Mouse (Mus musculus) cerebellum, adult 11 months (tissue): ENCODE measurements at regions not wholly inside any gene's neighbourhood (a gene's known extent, or its start where the extent isn't known, plus 50 kb on each side); places are given as distances from the start of the nearest gene placed in this dataset.
A peak's percentile ranks its signal among the peaks of the same experiment; 100 is the strongest.
"Not testable (repeated sequence)": the region's sequence is repeated elsewhere in the genome, so short reads cannot be mapped to it uniquely, and the experiment has no call there.

Experiments
- DNase-seq: peaks from one replicate; pipeline ENCODE4 v3.0.0; 2022

GRCm38 (mm10) chr16:29746245-29746644 lies 167.1 kb downstream of the Opa1 start:
- no peak for DNase-seq

- DNase-seq: no peak
Observed at GRCm38 (mm10) chr16:29749167-29749566, 170.0 kb downstream of the Opa1 start.

GRCm38 (mm10) chr16:29754579-29755199 lies 175.6 kb downstream of the Opa1 start:
- DNase-seq: no peak

- DNase-seq: no peak
Observed at GRCm38 (mm10) chr16:29758246-29758645, 179.1 kb downstream of the Opa1 start.

GRCm38 (mm10) chr16:29759416-29759815 lies 180.3 kb downstream of the Opa1 start:
- DNase-seq: no peak

GRCm38 (mm10) chr16:29760627-29761026 lies 181.5 kb downstream of the Opa1 start:
- DNase-seq: no peak

- DNase-seq: no peak
Observed at GRCm38 (mm10) chr16:29761779-29762277, 182.7 kb downstream of the Opa1 start.

- no peak for DNase-seq
Observed at GRCm38 (mm10) chr16:29764376-29764775, 185.2 kb downstream of the Opa1 start.

GRCm38 (mm10) chr16:29765801-29766200 lies 186.7 kb downstream of the Opa1 start:
- DNase-seq: not testable (repeated sequence)

- no peak for DNase-seq
Observed at GRCm38 (mm10) chr16:29771320-29771719, 192.2 kb downstream of the Opa1 start.

- DNase-seq: no peak
Observed at GRCm38 (mm10) chr16:29771728-29772608, 192.8 kb downstream of the Opa1 start.

GRCm38 (mm10) chr16:29772609-29772988 lies 193.5 kb downstream of the Opa1 start:
- DNase-seq: no peak

- peak; percentile 48 for DNase-seq
Observed at GRCm38 (mm10) chr16:29773056-29773455, 193.9 kb downstream of the Opa1 start.

GRCm38 (mm10) chr16:29774949-29775348 lies 195.8 kb downstream of the Opa1 start:
- no peak for DNase-seq

GRCm38 (mm10) chr16:29775879-29776278 lies 196.7 kb downstream of the Opa1 start:
- no peak for DNase-seq

- no peak for DNase-seq
Observed at GRCm38 (mm10) chr16:29782441-29782840, 203.3 kb downstream of the Opa1 start.

GRCm38 (mm10) chr16:29785114-29785513 lies 206.0 kb downstream of the Opa1 start:
- no peak for DNase-seq

GRCm38 (mm10) chr16:29786540-29786939 lies 207.4 kb downstream of the Opa1 start:
- DNase-seq: no peak

GRCm38 (mm10) chr16:29787633-29788511 lies 208.7 kb downstream of the Opa1 start:
- no peak for DNase-seq

GRCm38 (mm10) chr16:29790064-29790463 lies 210.9 kb downstream of the Opa1 start:
- no peak for DNase-seq

GRCm38 (mm10) chr16:29799250-29799649 lies 220.1 kb downstream of the Opa1 start:
- DNase-seq: no peak

GRCm38 (mm10) chr16:29799893-29800292 lies 220.8 kb downstream of the Opa1 start:
- DNase-seq: no peak

- DNase-seq: no peak
Observed at GRCm38 (mm10) chr16:29800457-29800856, 221.3 kb downstream of the Opa1 start.
